Mouse (Mus musculus) liver, embryonic 11.5 days (tissue): ENCODE measurements around the gene Icam2. TPM values are rescaled to one million over a fixed set of nuclear protein-coding genes. Genes with fewer than 3 reads are reported as not detected.
"Not testable (repeated sequence)": the region's sequence is repeated elsewhere in the genome, so short reads cannot be mapped to it uniquely, and the experiment has no call there.

Source experiments
- ATAC-seq: fragments of 200-750 bp; cut with Nextera tagmentation; replicated peaks from 2 replicates; pipeline ENCODE4 v1.8.0; 2017; ENCODE audit warnings: moderate number of reproducible peaks, mild to moderate bottlenecking, moderate TSS enrichment, moderate library complexity; ENCODE audit not compliant: low FRiP score
- DNase-seq: peaks from one replicate; pipeline ENCODE4 v3.0.0-alpha.2; 2017; ENCODE audit warnings: low spot score
- H3K27ac ChIP-seq: fragments of 300-500 bp; sonication (generic); 2 replicates; pipeline ENCODE4 v1.5.1; 2014; ENCODE audit warnings: mild to moderate bottlenecking, low read depth, low read length, control low read depth
- H3K27me3 ChIP-seq: fragments of 300-500 bp; sonication (generic); replicated peaks from 2 replicates; pipeline ENCODE4 v1.6.1; 2014; ENCODE audit warnings: low read length, mixed read lengths; ENCODE audit not compliant: control insufficient read depth, insufficient read depth
- H3K36me3 ChIP-seq: fragments of 300-500 bp; sonication (generic); 2 replicates; pipeline ENCODE4 v1.6.1; 2014; ENCODE audit warnings: mild to moderate bottlenecking, low read length, moderate library complexity, mixed read lengths; ENCODE audit not compliant: control insufficient read depth, insufficient read depth
- H3K4me1 ChIP-seq: fragments of 300-500 bp; sonication (generic); replicated peaks from 2 replicates; pipeline ENCODE4 v1.6.1; 2014; ENCODE audit warnings: low read length, mixed read lengths; ENCODE audit not compliant: control insufficient read depth, insufficient read depth
- H3K4me2 ChIP-seq: fragments of 300-500 bp; sonication (generic); 2 replicates; pipeline ENCODE4 v1.6.1; 2014; ENCODE audit warnings: mild to moderate bottlenecking, control low read depth, moderate library complexity
- H3K4me3 ChIP-seq: fragments of 300-500 bp; sonication (generic); 2 replicates; pipeline ENCODE4 v1.5.1; 2014; ENCODE audit warnings: low read depth, low read length, control low read depth
- H3K9ac ChIP-seq: fragments of 300-500 bp; sonication (generic); 2 replicates; pipeline ENCODE4 v1.6.1; 2014; ENCODE audit warnings: low read depth, low read length, control low read depth
- H3K9me3 ChIP-seq: fragments of 300-500 bp; sonication (generic); 2 replicates; pipeline ENCODE4 v1.6.1; 2016; ENCODE audit warnings: low read length, inconsistent platforms, mixed read lengths; ENCODE audit not compliant: control insufficient read depth
- WGBS: fragments of 180-500 bp; shearing (Covaris S2); extraction: QIAGEN DNeasy Blood & Tissue Kit; methylation state at CpG from one replicate; pipeline ENCODE4 v1.1.7; 2014; 5-methylcytosine and 5-hydroxymethylcytosine counted together
- polyA plus RNA-seq: library from polyadenylated mRNA; unstranded; fragments of >200 nt; fragmentation: Nextera tagmentation; extraction: Ambion mirVana; gene quantifications from 2 replicates; pipeline ENCODE4 v1.2.1, GENCODE M21; 2014

Icam2 gene
- polyA plus RNA-seq, 1 experiment from 2014 or later: 41.6 TPM

GRCm38 (mm10) chr11:106349772-106350171 is 38.1 kb downstream of the Icam2 start:
- H3K36me3 ChIP-seq: no peaks in the 10 kb centered on the region
- no peaks in the 10 kb centered on the region for H3K9me3 ChIP-seq
- ATAC-seq (no peak), DNase-seq (no peak)
- WGBS: 74% methylated on average over 6 of the region's 6 CpGs
- H3K4me1 ChIP-seq: no peaks in the 10 kb centered on the region
- H3K4me2 ChIP-seq: no peak overlapping the region
- H3K9ac ChIP-seq: no peak overlapping the region
- H3K27ac ChIP-seq: no peak overlapping the region
- no peaks in the 10 kb centered on the region for H3K27me3 ChIP-seq
- H3K4me3 ChIP-seq: no peak overlapping the region

- DNase-seq: no peak
These were observed 43.0 kb downstream of the Icam2 start for GRCm38 (mm10) chr11:106344910-106345309.

GRCm38 (mm10) chr11:106340990-106341520 is 46.8 kb downstream of the Icam2 start:
- Histone ChIP-seq H3K9ac (no peak overlapping the region), H3K9me3 (no peaks in the 10 kb centered on the region), H3K27ac (no peak overlapping the region), H3K27me3 (no peaks in the 10 kb centered on the region), H3K4me1 (no peaks in the 10 kb centered on the region), H3K36me3 (no peaks in the 10 kb centered on the region), H3K4me3 (no peak overlapping the region), H3K4me2 (no peak overlapping the region)
- ATAC-seq (no peak), DNase-seq (no peak)
- WGBS: 59% methylated on average over 9 of the region's 9 CpGs

More at GRCm38 (mm10) chr11:106344910-106345309, 43.0 kb downstream of the Icam2 start:
- Histone ChIP-seq H3K4me2 (no peak overlapping the region), H3K4me3 (no peak overlapping the region), H3K4me1 (no peaks in the 10 kb centered on the region), H3K9ac (no peak overlapping the region), H3K36me3 (no peaks in the 10 kb centered on the region), H3K27me3 (no peaks in the 10 kb centered on the region), H3K9me3 (no peaks in the 10 kb centered on the region), H3K27ac (no peak overlapping the region)
- no peak for ATAC-seq
- WGBS: 57% methylated on average over 6 of the region's 6 CpGs

GRCm38 (mm10) chr11:106339323-106339722 is 48.6 kb downstream of the Icam2 start:
- H3K9ac ChIP-seq, H3K27me3 ChIP-seq, ATAC-seq, H3K36me3 ChIP-seq, DNase-seq, H3K4me3 ChIP-seq, H3K4me1 ChIP-seq, H3K9me3 ChIP-seq, H3K4me2 ChIP-seq, H3K27ac ChIP-seq: not testable (repeated sequence)
- 65% methylated on average over 4 of the region's 4 CpGs for WGBS

DNA sequence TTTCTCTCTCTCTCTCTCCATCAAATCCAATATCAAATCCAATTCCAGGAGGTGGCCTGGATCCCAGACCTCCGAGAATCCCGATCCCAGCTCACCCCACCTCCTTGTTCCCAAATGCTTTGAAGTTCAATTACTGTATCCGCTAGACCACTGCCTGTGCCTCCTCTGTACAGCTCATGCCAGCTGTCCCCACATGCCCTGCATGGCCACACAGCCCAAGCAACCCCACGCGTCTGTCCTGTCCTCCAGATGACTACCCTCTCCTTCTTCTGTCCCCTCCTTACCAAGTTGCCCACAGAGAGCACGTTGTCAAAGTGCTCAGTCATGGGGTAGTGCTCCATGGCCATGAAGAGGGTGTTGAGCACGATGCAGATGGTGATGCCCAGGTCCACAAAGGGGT is 49.0 kb downstream of the Icam2 start:
- H3K9me3 ChIP-seq: no peaks in the 10 kb centered on the region
- ATAC-seq: no peak
- H3K36me3 ChIP-seq: no peaks in the 10 kb centered on the region
- H3K4me3 ChIP-seq: no peak overlapping the region
- no peak overlapping the region for H3K27ac ChIP-seq
- H3K27me3 ChIP-seq: no peaks in the 10 kb centered on the region
- H3K4me1 ChIP-seq: no peaks in the 10 kb centered on the region
- no peak for DNase-seq
- no peak overlapping the region for H3K9ac ChIP-seq
- WGBS: 77% methylated on average over 7 of the region's 7 CpGs
- no peak overlapping the region for H3K4me2 ChIP-seq

DNA sequence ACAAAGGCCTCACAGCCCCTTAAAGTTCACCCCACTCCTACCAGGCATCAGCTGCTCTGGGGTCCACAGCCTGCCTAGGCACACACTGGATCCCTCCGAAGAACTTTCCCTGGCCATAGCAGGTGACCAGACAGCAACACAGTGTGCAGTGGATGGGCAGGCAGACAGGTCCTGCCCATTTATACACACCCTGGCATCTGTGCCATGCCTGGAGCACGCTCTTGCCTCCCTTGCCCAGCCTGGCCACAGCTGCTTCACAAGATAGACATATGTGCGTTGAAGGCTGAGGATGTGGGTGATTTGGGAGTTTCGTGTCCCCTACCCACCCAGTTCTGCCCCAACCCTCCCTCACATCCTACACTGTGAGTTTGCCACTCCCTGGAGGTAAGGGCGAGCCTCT is 49.8 kb downstream of the Icam2 start:
- no peak overlapping the region for H3K27ac ChIP-seq
- no peaks in the 10 kb centered on the region for H3K9me3 ChIP-seq
- H3K4me2 ChIP-seq: no peak overlapping the region
- no peak overlapping the region for H3K9ac ChIP-seq
- no peak overlapping the region for H3K4me3 ChIP-seq
- no peaks in the 10 kb centered on the region for H3K4me1 ChIP-seq
- no peaks in the 10 kb centered on the region for H3K36me3 ChIP-seq
- no peak for ATAC-seq
- WGBS: 79% methylated on average over 5 of the region's 5 CpGs
- no peak for DNase-seq
- no peaks in the 10 kb centered on the region for H3K27me3 ChIP-seq

DNA sequence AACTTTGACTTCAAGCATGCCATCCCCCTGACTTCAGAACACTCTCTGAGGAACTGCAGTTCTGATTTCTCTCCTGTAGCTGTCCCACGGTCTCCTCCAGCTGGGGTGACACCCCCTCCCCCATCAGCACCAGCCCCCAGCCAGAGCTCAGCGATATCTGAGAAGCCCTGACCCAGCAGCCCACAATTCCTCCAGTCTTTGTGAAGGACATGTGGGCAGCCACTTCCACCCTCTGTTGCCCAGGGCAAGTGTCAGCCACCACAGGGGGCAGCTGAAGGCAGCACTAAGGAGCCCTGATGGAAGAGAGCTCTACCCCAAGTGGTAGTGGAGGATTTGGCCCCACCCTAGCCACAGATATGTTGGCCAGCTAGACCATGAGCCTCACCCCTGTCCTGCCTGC is 53.8 kb downstream of the Icam2 start:
- Histone ChIP-seq H3K27ac (no peak overlapping the region), H3K9ac (no peak overlapping the region), H3K9me3 (no peaks in the 10 kb centered on the region), H3K4me3 (no peak overlapping the region), H3K27me3 (no peaks in the 10 kb centered on the region), H3K36me3 (no peaks in the 10 kb centered on the region), H3K4me1 (no peaks in the 10 kb centered on the region), H3K4me2 (no peak overlapping the region)
- ATAC-seq (no peak), DNase-seq (no peak)
- WGBS: 4% methylated on average over 2 of the region's 2 CpGs

GRCm38 (mm10) chr11:106332458-106332857 is 55.4 kb downstream of the Icam2 start:
- no peak for ATAC-seq
- H3K9me3 ChIP-seq: no peaks in the 10 kb centered on the region
- H3K4me1 ChIP-seq: peaks cover 5% of the 10 kb centered on the region; the same call in 1 of the 2 replicates
- H3K9ac ChIP-seq: no peak overlapping the region
- no peak overlapping the region for H3K4me2 ChIP-seq
- no peak for DNase-seq
- H3K36me3 ChIP-seq: no peaks in the 10 kb centered on the region
- no peak overlapping the region for H3K4me3 ChIP-seq
- H3K27me3 ChIP-seq: no peaks in the 10 kb centered on the region
- no peak overlapping the region for H3K27ac ChIP-seq
- WGBS: 56% methylated on average over 4 of the region's 4 CpGs

GRCm38 (mm10) chr11:106329682-106330081 is 58.2 kb downstream of the Icam2 start:
- H3K4me1 ChIP-seq: peaks cover 5% of the 10 kb centered on the region; the same call in 1 of the 2 replicates

More at GRCm38 (mm10) chr11:106329682-106330081, 58.2 kb downstream of the Icam2 start:
- H3K4me3 ChIP-seq: no peak overlapping the region
- ATAC-seq (no peak), DNase-seq (no peak)
- no peak overlapping the region for H3K9ac ChIP-seq
- H3K36me3 ChIP-seq: no peaks in the 10 kb centered on the region
- no peak overlapping the region for H3K27ac ChIP-seq
- 45% methylated on average over 7 of the region's 7 CpGs for WGBS
- no peak overlapping the region for H3K4me2 ChIP-seq
- H3K9me3 ChIP-seq: no peaks in the 10 kb centered on the region
- no peaks in the 10 kb centered on the region; the same call in 1 of the 2 replicates for H3K27me3 ChIP-seq
